Mouse (Mus musculus) MEL (cell line): ENCODE data around the gene Itpkc. TPM values are rescaled to one million over a fixed set of nuclear protein-coding genes. Genes with fewer than 3 reads are reported as not detected.
A peak's percentile ranks its signal among the peaks of the same experiment; 100 is the strongest.

Source experiments
- DNase-seq: peaks from one replicate; pipeline ENCODE4 v3.0.0; 2011; ENCODE audit warnings: low read depth, low spot score
- H3K27ac ChIP-seq: 2 replicates; pipeline ENCODE4 v1.5.1; 2012; ENCODE audit warnings: low read depth, mild to moderate bottlenecking, control low read depth, low read length, moderate library complexity; ENCODE audit not compliant: control insufficient read depth
- H3K27me3 ChIP-seq, 2 experiments: fragments of 150-350 bp in 1 of 2; sonication (generic) in 1 of 2; 2 replicates each; pipeline ENCODE4 v1.6.1; 2012; ENCODE audit warnings: low read length in 2 of 2, mild to moderate bottlenecking in 2 of 2, improper control_type of control experiment in 1 of 2, moderate library complexity in 1 of 2; ENCODE audit not compliant: insufficient read depth in 2 of 2, control insufficient read depth in 1 of 2
- H3K36me3 ChIP-seq, 2 experiments: 2 replicates each; pipeline ENCODE4 v1.6.1; 2012 to 2014; ENCODE audit warnings: low read length in 2 of 2, improper control_type of control experiment in 1 of 2, inconsistent platforms in 1 of 2, mild to moderate bottlenecking in 1 of 2; ENCODE audit not compliant: insufficient read depth in 2 of 2, control insufficient read depth in 1 of 2
- H3K4me1 ChIP-seq, 2 experiments: fragments of 150-350 bp in 1 of 2; sonication (generic) in 1 of 2; 2 replicates each; pipeline ENCODE4 v1.6.1; 2012; ENCODE audit warnings: low read length in 2 of 2, improper control_type of control experiment in 1 of 2, mild to moderate bottlenecking in 1 of 2; ENCODE audit not compliant: insufficient read depth in 2 of 2, control insufficient read depth in 1 of 2
- H3K4me3 ChIP-seq, 2 experiments: fragments of 150-350 bp in 1 of 2; sonication (generic) in 1 of 2; 2 replicates each; pipeline ENCODE4 v1.5.1; 2012; ENCODE audit warnings: low read depth in 2 of 2, low read length in 2 of 2, mild to moderate bottlenecking in 2 of 2, moderate library complexity in 2 of 2, control low read depth in 1 of 2, improper control_type of control experiment in 1 of 2; ENCODE audit not compliant: control insufficient read depth in 1 of 2, insufficient read depth in 1 of 2
- H3K79me2 ChIP-seq: 2 replicates; pipeline ENCODE4 v1.6.1; 2012; ENCODE audit warnings: mild to moderate bottlenecking, low read length, moderate library complexity; ENCODE audit not compliant: control insufficient read depth, poor library complexity, insufficient read depth
- H3K9ac ChIP-seq: 2 replicates; pipeline ENCODE4 v1.6.1; 2012; ENCODE audit warnings: low read depth, mild to moderate bottlenecking, control low read depth, low read length, moderate library complexity; ENCODE audit not compliant: control insufficient read depth, poor library complexity, severe bottlenecking
- H3K9me3 ChIP-seq: fragments of 150-350 bp; sonication (generic); replicated peaks from 2 replicates; pipeline ENCODE4 v1.6.1; 2012; ENCODE audit warnings: mild to moderate bottlenecking, low read length, improper control_type of control experiment, moderate library complexity; ENCODE audit not compliant: insufficient read depth
- BHLHE40 ChIP-seq: IDR thresholded peaks from 2 replicates; pipeline ENCODE4 v1.6.1; 2012; ENCODE audit warnings: low read depth, mild to moderate bottlenecking, inconsistent platforms, low read length, improper control_type of control experiment, borderline replicate concordance
- CHD2 ChIP-seq: IDR thresholded peaks from 2 replicates; pipeline ENCODE4 v1.6.1; 2011; ENCODE audit warnings: low read length, improper control_type of control experiment
- CTCF ChIP-seq, 3 experiments: IDR thresholded peaks in 2 of 3; conservative IDR thresholded peaks in 1 of 3; 2 replicates each; pipeline ENCODE4 v1.5.1; 2011 to 2012; ENCODE audit warnings: low read length in 3 of 3, low read depth in 2 of 3, mild to moderate bottlenecking in 2 of 3, improper control_type of control experiment in 1 of 3, inconsistent platforms in 1 of 3, mixed read lengths in 1 of 3, moderate library complexity in 1 of 3; ENCODE audit not compliant: control insufficient read depth in 1 of 3, insufficient read depth in 1 of 3, poor library complexity in 1 of 3, severe bottlenecking in 1 of 3
- E2F4 ChIP-seq: IDR thresholded peaks from 2 replicates; pipeline ENCODE4 v1.6.1; 2011; ENCODE audit warnings: low read depth, low read length, improper control_type of control experiment, borderline replicate concordance
- ELF1 ChIP-seq: IDR thresholded peaks from 2 replicates; pipeline ENCODE4 v1.6.1; 2014; ENCODE audit warnings: low read depth, mild to moderate bottlenecking, inconsistent platforms, low read length, improper control_type of control experiment, moderate library complexity
- EP300 ChIP-seq, 2 experiments: IDR thresholded peaks; 2 replicates each; pipeline ENCODE4 v1.6.1; 2011; ENCODE audit warnings: improper control_type of control experiment in 2 of 2, low read length in 2 of 2, low read depth in 1 of 2, mild to moderate bottlenecking in 1 of 2
- GATA1 ChIP-seq: IDR thresholded peaks from 2 replicates; pipeline ENCODE4 v1.6.1; 2011; ENCODE audit warnings: low read depth, low read length, improper control_type of control experiment
- HCFC1 ChIP-seq: IDR thresholded peaks from 2 replicates; pipeline ENCODE4 v1.6.1; 2012; ENCODE audit warnings: low read depth, mild to moderate bottlenecking, inconsistent platforms, low read length, improper control_type of control experiment, moderate library complexity
- MAX ChIP-seq: IDR thresholded peaks from 2 replicates; pipeline ENCODE4 v1.6.1; 2011; ENCODE audit warnings: low read length, improper control_type of control experiment
- MAZ ChIP-seq: IDR thresholded peaks from 2 replicates; pipeline ENCODE4 v1.6.1; 2012; ENCODE audit warnings: low read depth, mild to moderate bottlenecking, inconsistent platforms, low read length, improper control_type of control experiment
- MEF2A ChIP-seq: IDR thresholded peaks from 2 replicates; pipeline ENCODE4 v1.6.1; 2014; ENCODE audit warnings: low read depth, mild to moderate bottlenecking, inconsistent platforms, low read length, improper control_type of control experiment; ENCODE audit not compliant: poor library complexity, insufficient replicate concordance, severe bottlenecking; ENCODE audit errors: extremely low read depth
- MYB ChIP-seq: IDR thresholded peaks from 2 replicates; pipeline ENCODE4 v1.6.1; 2011; ENCODE audit warnings: mild to moderate bottlenecking, low read depth, low read length, improper control_type of control experiment
- NELFE ChIP-seq: IDR thresholded peaks from 2 replicates; pipeline ENCODE4 v1.6.1; 2011; ENCODE audit warnings: low read depth, low read length, improper control_type of control experiment
- NRF1 ChIP-seq: IDR thresholded peaks from 2 replicates; pipeline ENCODE4 v1.6.1; 2014; ENCODE audit warnings: low read depth, mild to moderate bottlenecking, inconsistent platforms, low read length, improper control_type of control experiment, moderate library complexity; ENCODE audit not compliant: poor library complexity, insufficient read depth, severe bottlenecking
- POLR2A ChIP-seq, 2 experiments: IDR thresholded peaks; 2 replicates each; pipeline ENCODE4 v1.6.1; 2011 to 2012; ENCODE audit warnings: low read length in 2 of 2, mild to moderate bottlenecking in 2 of 2, control low read depth in 1 of 2, improper control_type of control experiment in 1 of 2, low read depth in 1 of 2, moderate library complexity in 1 of 2; ENCODE audit not compliant: control insufficient read depth in 1 of 2, insufficient read depth in 1 of 2, poor library complexity in 1 of 2
- POLR2AphosphoS2 ChIP-seq: IDR thresholded peaks from 2 replicates; pipeline ENCODE4 v1.6.1; 2011; ENCODE audit warnings: low read length, improper control_type of control experiment
- POLR2AphosphoS5 ChIP-seq: IDR thresholded peaks from 2 replicates; pipeline ENCODE4 v1.6.1; 2012; ENCODE audit warnings: low read depth, borderline replicate concordance, mild to moderate bottlenecking, inconsistent platforms, low read length, moderate library complexity, mixed read lengths
- RAD21 ChIP-seq: IDR thresholded peaks from 2 replicates; pipeline ENCODE4 v1.6.1; 2011; ENCODE audit warnings: mild to moderate bottlenecking, low read depth, low read length, improper control_type of control experiment
- RCOR1 ChIP-seq: IDR thresholded peaks from 2 replicates; pipeline ENCODE4 v1.6.1; 2012; ENCODE audit warnings: low read depth, mild to moderate bottlenecking, inconsistent platforms, low read length, improper control_type of control experiment
- SIN3A ChIP-seq: IDR thresholded peaks from 2 replicates; pipeline ENCODE4 v1.6.1; 2012; ENCODE audit warnings: low read length, improper control_type of control experiment, inconsistent platforms
- TBP ChIP-seq: IDR thresholded peaks from 2 replicates; pipeline ENCODE4 v1.8.0; 2011; ENCODE audit warnings: low read depth, low read length, improper control_type of control experiment
- TCF12 ChIP-seq: IDR thresholded peaks from 2 replicates; pipeline ENCODE4 v1.6.1; 2014; ENCODE audit warnings: low read depth, mild to moderate bottlenecking, inconsistent platforms, low read length, improper control_type of control experiment, moderate library complexity
- UBTF ChIP-seq: IDR thresholded peaks from 2 replicates; pipeline ENCODE4 v1.6.1; 2012; ENCODE audit warnings: low read depth, mild to moderate bottlenecking, inconsistent platforms, low read length, improper control_type of control experiment, moderate library complexity, borderline replicate concordance; ENCODE audit not compliant: insufficient read depth
- USF2 ChIP-seq, 2 experiments: IDR thresholded peaks; 2 replicates each; pipeline ENCODE4 v1.6.1; 2011 to 2012; ENCODE audit warnings: improper control_type of control experiment in 2 of 2, low read length in 2 of 2, borderline replicate concordance in 1 of 2, inconsistent platforms in 1 of 2, low read depth in 1 of 2, mild to moderate bottlenecking in 1 of 2; ENCODE audit not compliant: insufficient read depth in 1 of 2
- ZC3H11A ChIP-seq: IDR thresholded peaks from 2 replicates; pipeline ENCODE4 v1.6.1; 2012; ENCODE audit warnings: low read depth, mild to moderate bottlenecking, inconsistent platforms, low read length, improper control_type of control experiment
- ZKSCAN1 ChIP-seq: IDR thresholded peaks from 2 replicates; pipeline ENCODE4 v1.6.1; 2012; ENCODE audit warnings: low read depth, mild to moderate bottlenecking, inconsistent platforms, low read length, improper control_type of control experiment, moderate library complexity
- ZMIZ1 ChIP-seq: IDR thresholded peaks from 2 replicates; pipeline ENCODE4 v1.6.1; 2012; ENCODE audit warnings: low read depth, mild to moderate bottlenecking, inconsistent platforms, low read length, improper control_type of control experiment, moderate library complexity
- polyA plus RNA-seq, 2 experiments: library from polyadenylated mRNA; stranded (reverse) in 1 of 2; unstranded in 1 of 2; fragments of >175 nt in 1 of 2; fragments of >200 nt in 1 of 2; gene quantifications; 2 replicates each; pipeline versions ENCODE4 v1.2.1 to v1.2.4; 2012; ENCODE audit warnings: low replicate concordance in 2 of 2, low read depth in 1 of 2; ENCODE audit not compliant: insufficient read length in 2 of 2, insufficient read depth in 1 of 2, missing spikeins in 1 of 2
- total RNA-seq: library from RNA; depleted of rRNA; stranded (reverse); fragments of 300-350 nt; gene quantifications from 2 replicates; pipeline ENCODE4 v1.2.3, GENCODE M21; 2012

The Itpkc gene
- total and polyA plus RNA-seq, 3 experiments, result 6.3 to 6.8 TPM; not detected in 1

DNA sequence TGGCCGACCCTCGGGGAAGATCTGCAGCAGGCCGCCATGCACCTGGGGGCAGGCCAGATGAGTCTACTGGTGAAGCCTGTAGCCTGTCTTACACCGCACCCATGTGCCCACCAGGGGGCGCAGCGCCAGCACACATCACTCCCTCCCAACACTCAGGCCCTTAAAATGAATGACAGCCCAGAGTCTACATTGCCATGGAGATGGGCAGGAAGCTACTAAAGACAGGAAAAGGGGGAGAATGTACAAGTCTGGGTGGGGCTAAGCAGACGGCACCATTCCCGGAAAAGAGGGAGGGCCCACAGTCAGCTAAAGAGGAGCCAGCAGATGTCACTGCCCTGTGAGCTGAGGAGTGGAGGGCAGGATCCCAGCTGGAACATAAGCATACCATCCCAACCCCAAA, 68.6 kb downstream of the Itpkc start (continued):
- TF ChIP-seq E2F4, result no peak
- peak; percentile 59 for TF ChIP-seq RAD21
- no peak for TF ChIP-seq MAX
- TF ChIP-seq POLR2AphosphoS5, result no peak
- no peak for TF ChIP-seq POLR2A (IDR thresholded peaks at IDR 0.05; ENCODE audit: control insufficient read depth in 1 of 2, insufficient read depth in 1 of 2, low read depth in 1 of 2, low read length in 2 of 2, poor library complexity in 1 of 2)
- TF ChIP-seq TBP, result no peak
- TF ChIP-seq CTCF (IDR thresholded peaks at IDR 0.05 in 2 of 3, conservative IDR thresholded peaks at IDR 0.05 in 1 of 3; ENCODE audit: control insufficient read depth in 1 of 3, insufficient read depth in 1 of 3, low read depth in 2 of 3, low read length in 3 of 3, poor library complexity in 1 of 3, severe bottlenecking in 1 of 3), result peak; percentile 90 to 93 (median 90)
- TF ChIP-seq POLR2AphosphoS2, result 0 out of 2 replicates have a peak, but pooled peaks have one; percentile 39
- TF ChIP-seq USF2 (IDR thresholded peaks at IDR 0.05; ENCODE audit: borderline replicate concordance in 1 of 2, insufficient read depth in 1 of 2, low read depth in 1 of 2, low read length in 2 of 2), result no peak
- no peak for TF ChIP-seq UBTF
- no peak for TF ChIP-seq RCOR1
- peak; percentile 74 for TF ChIP-seq SIN3A
- TF ChIP-seq ZC3H11A, result peak; percentile 39; the same call in 1 of the 2 replicates
- TF ChIP-seq NELFE, result no peak
- no peak for TF ChIP-seq NRF1
- peak; percentile 30; the same call in 1 of the 2 replicates for TF ChIP-seq HCFC1
- TF ChIP-seq EP300 (IDR thresholded peaks at IDR 0.05; ENCODE audit: low read depth in 1 of 2, low read length in 2 of 2), result no peak
- no peak for TF ChIP-seq ELF1
- TF ChIP-seq ZMIZ1, result no peak
- TF ChIP-seq MEF2A, result no peak
- TF ChIP-seq MAZ, result 0 out of 2 replicates have a peak, but pooled peaks have one; percentile 34
- no peak for TF ChIP-seq CHD2
- no peak for TF ChIP-seq GATA1
- TF ChIP-seq, all 39 proteins: peak for 9

DNA sequence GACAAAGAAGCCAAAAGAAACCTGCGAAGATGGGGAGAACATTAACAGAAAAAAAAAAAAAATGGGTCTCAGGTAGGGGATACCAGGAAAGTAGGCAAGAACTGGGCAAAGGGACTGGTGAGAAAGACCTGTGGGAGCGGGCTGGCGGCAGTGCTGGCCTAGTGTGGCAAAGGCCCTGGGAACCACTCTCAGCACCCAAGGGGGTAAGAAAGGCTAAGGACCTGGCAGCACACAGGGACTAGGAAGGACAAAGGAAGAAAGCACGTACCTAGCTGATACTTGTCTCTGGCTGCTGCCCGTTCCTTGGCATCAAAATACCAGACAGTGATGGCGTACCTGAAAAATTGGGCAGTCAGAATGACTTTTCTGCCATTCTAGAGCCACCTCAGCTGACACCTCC, 69.2 kb downstream of the Itpkc start:
- H3K4me1 ChIP-seq, result no peaks in the 10 kb centered on the region
- H3K27me3 ChIP-seq, result no peaks in the 10 kb centered on the region
- no peak for DNase-seq
- H3K9me3 ChIP-seq, result no peaks in the 10 kb centered on the region
- H3K79me2 ChIP-seq, result peaks cover 1% of the 10 kb centered on the region; the same call in 1 of the 2 replicates
- H3K4me3 ChIP-seq, result no peak overlapping the region
- H3K36me3 ChIP-seq, result no peaks in the 10 kb centered on the region
- TF ChIP-seq NELFE (no peak), ZKSCAN1 (no peak), EP300 (IDR thresholded peaks at IDR 0.05; ENCODE audit: low read depth in 1 of 2, low read length in 2 of 2) (no peak), BHLHE40 (no peak), CTCF (IDR thresholded peaks at IDR 0.05 in 2 of 3, conservative IDR thresholded peaks at IDR 0.05 in 1 of 3; ENCODE audit: control insufficient read depth in 1 of 3, insufficient read depth in 1 of 3, low read depth in 2 of 3, low read length in 3 of 3, poor library complexity in 1 of 3, severe bottlenecking in 1 of 3) (no peak), NRF1 (no peak), HCFC1 (no peak), TCF12 (no peak), RCOR1 (no peak), MYB (no peak)
- H3K27ac ChIP-seq, result no peak overlapping the region
- H3K9ac ChIP-seq, result no peak overlapping the region
